Mouse (Mus musculus): Measurements from ENCODE around the gene Ctla2b. TPM values are rescaled to one million over a fixed set of nuclear protein-coding genes. Genes with fewer than 3 reads are reported as not detected.

Ctla2b gene
- 7.7 and 9.6 TPM in 2 replicates for polyA plus RNA-seq (2015; fragmentation: Nextera tagmentation; extraction: Ambion mirVana)

DNA sequence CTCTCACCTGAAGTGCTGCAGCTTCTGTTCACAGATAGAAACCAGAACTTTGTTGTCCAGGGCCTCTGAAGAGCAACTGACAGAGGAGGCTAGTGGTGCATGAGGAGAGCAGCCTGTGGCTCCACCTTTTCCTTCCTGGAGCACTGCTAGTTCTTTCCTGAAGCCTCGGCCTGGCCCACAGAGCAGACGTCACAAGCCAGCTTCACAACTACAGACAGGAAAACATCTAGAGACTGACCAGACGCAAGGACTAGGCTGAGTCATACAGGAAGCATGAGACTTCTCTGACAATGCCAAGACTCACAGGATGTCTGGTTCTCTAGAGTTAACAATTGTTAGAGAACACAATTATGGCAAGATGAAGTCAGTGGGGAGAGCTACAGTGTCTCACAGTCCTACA is at the start of gene Ctla2b:
Gene Ctla2b (minus strand): TSS at position 120 of the 400 bp plus-strand sequence.

DNA sequence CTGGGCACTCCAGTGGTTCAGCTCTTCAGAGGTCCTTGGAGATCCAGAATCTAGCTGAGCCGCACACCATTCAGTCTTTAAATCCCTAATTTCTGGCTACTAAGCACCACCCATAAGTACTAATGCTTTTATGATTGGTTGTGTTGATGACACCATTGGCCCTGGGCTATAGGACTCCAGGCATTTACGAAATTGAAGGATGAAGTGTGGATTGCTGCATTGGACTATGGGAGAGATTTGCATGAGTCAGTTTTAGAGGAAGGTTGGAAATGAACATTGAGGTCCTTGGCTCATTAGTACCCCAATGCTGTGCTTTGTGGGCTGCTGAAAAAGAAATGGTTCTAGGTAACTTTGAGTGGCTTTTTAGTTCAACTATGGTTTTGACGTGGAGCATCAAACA is 44.6 kb upstream of the Ctla2b start, which contains the start of gene Tpbpa:
Gene Tpbpa (minus strand): TSS at position 101 of the 400 bp plus-strand sequence.

DNA sequence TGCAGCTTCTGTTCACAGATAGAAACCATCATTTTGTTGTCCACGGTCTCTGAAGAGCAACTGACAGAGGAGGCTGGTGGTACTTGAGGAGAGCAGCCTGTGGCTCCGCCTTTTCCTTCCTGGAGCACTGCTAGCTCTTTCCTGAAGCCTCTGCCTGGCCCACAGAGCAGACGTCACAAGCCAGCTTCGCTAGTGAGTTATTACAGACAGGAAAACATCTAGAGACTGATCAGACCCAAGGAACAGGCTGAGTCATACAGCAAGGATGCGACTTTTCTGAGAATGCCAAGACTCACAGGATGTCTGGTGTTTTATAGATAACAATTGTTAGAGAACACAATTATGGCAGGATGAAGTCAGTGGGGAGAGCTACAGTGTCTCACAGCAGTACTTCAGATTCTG is 39.3 kb upstream of the Ctla2b start, which contains the start of the genes Gm49391 and Ctla2a:
Gene Gm49391 (minus strand): TSS at position 72 of the 402 bp plus-strand sequence.
Gene Ctla2a (minus strand): TSS at position 126 of the 402 bp plus-strand sequence.

DNA sequence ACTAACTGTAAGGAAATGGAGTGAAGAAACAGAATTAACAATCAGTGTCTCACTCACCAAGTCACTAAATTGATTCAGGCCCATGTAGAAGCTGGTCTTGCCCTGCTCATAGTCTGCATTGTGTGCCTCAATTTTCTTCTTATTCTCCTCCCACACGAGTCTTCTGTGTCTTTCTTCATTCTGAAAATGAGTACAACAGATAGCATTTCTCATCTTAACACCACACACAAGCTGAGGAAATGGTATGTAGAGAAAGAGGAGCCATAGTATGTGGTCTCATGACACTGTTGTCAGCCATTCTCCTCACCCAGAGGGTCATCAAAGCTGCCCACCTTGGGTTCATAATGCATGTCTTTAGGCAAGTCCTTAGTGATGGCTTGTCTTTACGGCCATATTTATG is 38.2 kb upstream of the Ctla2b start, which contains the start of gene Gm49393:
Gene Gm49393 (minus strand): TSS at position 101 of the 400 bp plus-strand sequence.

DNA sequence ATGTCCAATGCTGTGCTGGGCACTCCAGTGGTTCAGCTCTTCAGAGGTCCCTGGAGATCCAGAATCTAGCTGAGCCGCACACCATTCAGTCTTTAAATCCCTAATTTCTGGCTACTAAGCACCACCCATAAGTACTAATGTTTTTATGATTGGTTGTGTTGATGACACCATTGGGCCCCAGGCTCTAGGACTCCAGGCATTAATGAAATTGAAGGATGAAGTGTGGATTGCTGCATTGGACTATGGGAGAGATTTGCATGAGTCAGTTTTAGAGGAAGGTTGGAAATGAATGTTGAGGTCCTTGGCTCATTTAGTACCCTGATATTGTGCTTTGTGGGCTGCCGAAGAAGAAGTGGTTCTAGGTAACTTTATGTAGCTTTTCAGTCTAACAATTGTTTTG is 7.5 kb upstream of the Ctla2b start, which contains the start of gene Tpbpb:
Gene Tpbpb (minus strand): TSS at position 101 of the 400 bp plus-strand sequence.

DNA sequence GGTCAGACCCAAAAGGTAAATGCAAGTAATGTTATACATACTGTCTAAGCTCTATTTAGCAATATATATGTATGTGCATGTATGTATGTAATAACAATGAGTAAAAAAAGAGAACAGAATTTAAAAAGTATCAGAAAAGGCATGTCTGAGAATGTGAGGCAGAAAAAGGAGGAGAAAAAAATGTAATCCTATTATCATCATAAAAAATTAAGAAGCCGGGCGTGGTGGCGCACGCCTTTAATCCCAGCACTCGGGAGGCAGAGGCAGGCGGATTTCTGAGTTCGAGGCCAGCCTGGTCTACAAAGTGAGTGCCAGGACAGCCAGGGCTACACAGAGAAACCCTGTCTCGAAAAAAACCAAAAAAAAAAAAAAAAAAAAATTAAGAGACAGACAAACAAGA is 453 bp downstream of the Ctla2b start, which contains the start of gene Gm49392:
Gene Gm49392 (minus strand): TSS at position 101 of the 400 bp plus-strand sequence.

GRCm38 (mm10) chr13:60864281-60864680 is 33.0 kb downstream of the Ctla2b start, which contains the start of gene 4930486L24Rik:
Gene 4930486L24Rik, minus strand, starts transcription at chr13:60864475.

Other genes starting within 250 kb of the Ctla2b start
- not detected in 2 replicates for gene BC051665, start 111.1 kb downstream of the Ctla2b start, polyA plus RNA-seq (2015; fragmentation: Nextera tagmentation; extraction: Ambion mirVana)
- gene Ctsll3, start 94.6 kb downstream of the Ctla2b start, polyA plus RNA-seq (2015; fragmentation: Nextera tagmentation; extraction: Ambion mirVana) = not detected in 2 replicates
- 18.6 and 26.2 TPM in 2 replicates for gene 4930486L24Rik, start 33.0 kb downstream of the Ctla2b start, polyA plus RNA-seq (2015; fragmentation: Nextera tagmentation; extraction: Ambion mirVana)
- gene Gm49392, start 553 bp downstream of the Ctla2b start, polyA plus RNA-seq (2015; fragmentation: Nextera tagmentation; extraction: Ambion mirVana) = 0.18 and 0.98 TPM in 2 replicates
- gene Tpbpb, start 7.4 kb upstream of the Ctla2b start, polyA plus RNA-seq (2015; fragmentation: Nextera tagmentation; extraction: Ambion mirVana) = not detected in 2 replicates
- gene Gm49393, start 38.1 kb upstream of the Ctla2b start, polyA plus RNA-seq (2015; fragmentation: Nextera tagmentation; extraction: Ambion mirVana) = 1.2 and 4.2 TPM in 2 replicates
- 4.2 and 7.7 TPM in 2 replicates for gene Gm49391, start 39.1 kb upstream of the Ctla2b start, polyA plus RNA-seq (2015; fragmentation: Nextera tagmentation; extraction: Ambion mirVana)
- 81.0 and 90.9 TPM in 2 replicates for gene Ctla2a, start 39.2 kb upstream of the Ctla2b start, polyA plus RNA-seq (2015; fragmentation: Nextera tagmentation; extraction: Ambion mirVana)
- gene Tpbpa, start 44.5 kb upstream of the Ctla2b start, polyA plus RNA-seq (2015; fragmentation: Nextera tagmentation; extraction: Ambion mirVana) = not detected in 2 replicates
- gene Ctsj, start 108.5 kb upstream of the Ctla2b start, polyA plus RNA-seq (2015; fragmentation: Nextera tagmentation; extraction: Ambion mirVana) = 0.17 and 0.19 TPM in 2 replicates
- gene Ctsq, start 143.2 kb upstream of the Ctla2b start, polyA plus RNA-seq (2015; fragmentation: Nextera tagmentation; extraction: Ambion mirVana) = not detected in 2 replicates